Mouse (Mus musculus) layer of hippocampus, postnatal 36 days (tissue): Measurements from ENCODE around the gene Ago1. TPM values are rescaled to one million over a fixed set of nuclear protein-coding genes. Genes with fewer than 3 reads are reported as not detected.
A peak's percentile ranks its signal among the peaks of the same experiment; 100 is the strongest.

Experiments used
- DNase-seq, 2 experiments: peaks; one replicate each; pipeline ENCODE4 v3.0.0; 2022
- total RNA-seq, 2 experiments: library from RNA; stranded (reverse); gene quantifications; 2 replicates each; pipeline ENCODE4 v1.2.3; 2021

The Ago1 gene
- 10 to 100 TPM; 60.0 to 60.5 TPM for total RNA-seq

DNA sequence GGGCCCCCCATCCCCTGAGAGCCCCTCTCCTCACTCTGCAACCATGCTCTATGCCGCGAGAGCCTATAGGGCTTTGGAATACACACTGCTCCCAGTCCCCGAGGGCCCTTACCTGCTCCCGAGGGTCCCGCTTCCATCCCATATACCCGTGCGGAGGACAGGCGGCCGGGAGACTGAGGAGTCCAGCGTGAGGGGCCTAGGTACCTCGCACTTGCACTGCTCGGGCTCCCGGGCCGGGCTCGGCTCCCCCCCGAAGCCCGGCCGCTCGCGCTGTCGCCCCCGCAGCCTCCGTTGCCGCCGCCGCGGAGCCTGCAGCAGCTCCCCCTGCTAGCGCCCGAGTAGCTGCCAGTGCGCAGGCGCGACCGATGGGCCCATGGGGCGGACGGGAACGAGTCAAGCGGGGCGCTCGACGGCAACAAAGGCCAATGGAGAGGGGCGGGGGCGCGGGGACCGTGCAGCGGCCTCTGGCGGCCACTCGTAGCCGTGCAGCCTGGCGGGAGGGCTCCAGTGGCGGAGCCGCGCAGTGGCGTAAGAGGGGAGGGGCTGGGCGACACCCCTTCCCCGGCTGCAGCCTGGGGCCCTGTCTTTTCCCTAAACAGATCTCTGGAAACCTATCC, at the start of gene Ago1:
TSS of gene Ago1 (minus strand) at position 299 of the 617 bp plus-strand sequence.
- DNase-seq, result peak; percentile 96

DNA sequence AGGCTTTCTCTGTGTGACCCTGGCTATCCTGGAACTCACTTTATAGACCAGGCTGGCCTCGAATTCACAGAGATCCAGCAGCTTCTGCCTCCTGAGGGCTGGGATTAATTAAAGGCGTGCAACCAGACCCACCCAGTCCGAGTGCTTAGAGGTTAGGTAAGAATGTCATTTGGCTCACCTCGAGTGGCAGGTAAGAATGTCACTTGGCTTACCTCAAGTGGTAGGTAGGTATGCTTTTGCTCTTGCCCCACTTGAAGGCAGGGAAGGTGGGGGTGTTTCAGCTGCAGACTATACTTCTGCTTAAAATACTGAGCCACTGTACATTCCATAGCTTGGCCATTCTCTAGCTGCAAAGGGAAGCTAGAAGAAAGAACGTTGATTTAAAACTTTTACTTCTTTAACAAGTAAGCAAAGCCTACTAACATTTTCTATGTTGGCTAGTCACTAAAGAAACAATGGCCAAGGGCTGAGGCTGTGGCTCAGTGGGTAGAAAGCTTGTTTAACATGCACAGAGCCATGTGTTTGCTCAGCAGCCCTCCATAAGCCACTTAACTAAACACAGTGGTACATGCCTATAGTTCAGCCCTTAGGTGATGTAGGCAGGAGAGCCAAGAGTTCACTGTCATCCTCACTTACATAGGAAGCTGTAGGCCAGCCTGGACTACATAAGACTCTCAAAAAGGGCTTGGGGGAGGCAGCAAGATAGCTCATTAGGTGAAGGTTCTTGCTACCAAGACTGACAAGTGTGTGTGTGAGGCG, 44.1 kb upstream of the Ago1 start:
- DNase-seq, result no peak

GRCm38 (mm10) chr4:126511013-126511412, 42.6 kb upstream of the Ago1 start:
- DNase-seq, result no peak

GRCm38 (mm10) chr4:126509072-126509471, 40.7 kb upstream of the Ago1 start:
- DNase-seq, result no peak

DNA sequence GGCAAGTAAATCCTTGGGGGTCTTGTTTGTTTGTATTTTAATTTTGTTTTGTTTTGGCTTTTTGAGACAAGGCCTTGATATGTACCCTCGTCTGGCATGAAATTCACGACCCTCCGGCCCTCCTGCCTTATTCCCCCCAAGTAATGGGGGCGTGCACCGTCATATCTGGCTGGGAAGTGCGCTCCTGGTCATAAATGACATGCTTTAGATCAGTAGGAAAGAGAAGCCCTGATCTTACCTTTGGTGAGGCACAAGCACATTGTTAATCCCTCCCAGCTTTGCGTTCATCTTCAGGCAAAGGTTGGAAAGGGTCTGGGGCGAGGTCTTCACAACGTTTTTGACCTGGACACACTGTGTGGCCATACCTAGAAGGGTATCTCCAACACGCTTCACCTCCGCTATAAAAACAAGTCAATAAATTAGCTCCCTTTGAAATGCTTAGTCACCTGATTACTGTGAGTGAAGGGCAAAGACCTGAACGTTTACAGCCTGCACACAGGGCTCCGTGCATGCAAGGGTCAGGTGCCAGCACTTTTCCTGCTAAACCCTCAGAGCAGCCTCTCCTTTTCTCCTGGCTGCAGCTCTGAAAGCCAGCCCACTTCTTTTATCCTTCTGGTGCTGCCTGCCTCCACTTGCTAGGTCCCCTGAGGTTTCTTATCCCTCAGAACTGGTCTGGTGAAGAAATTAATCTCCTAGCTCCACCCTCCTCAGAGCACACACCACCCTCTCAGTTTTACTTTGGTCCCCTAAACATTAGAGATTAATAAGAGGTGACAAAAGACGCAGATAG, 39.9 kb upstream of the Ago1 start:
- DNase-seq, result no peak

DNA sequence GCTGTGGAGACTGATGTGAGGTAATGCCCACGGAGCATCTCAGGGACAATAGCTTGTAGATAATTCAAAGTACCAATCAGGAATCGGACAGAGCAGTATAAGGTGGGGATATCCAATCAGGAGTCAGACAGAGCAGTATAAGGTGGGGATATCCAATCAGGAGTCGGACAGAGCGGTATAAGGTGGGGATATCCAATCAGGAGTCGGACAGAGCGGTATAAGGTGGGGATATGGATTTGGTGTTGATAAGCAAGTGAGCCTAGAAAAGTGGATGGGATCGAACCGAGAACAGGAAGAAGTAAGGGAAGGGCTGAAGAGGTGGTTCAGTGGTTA, 34.6 kb upstream of the Ago1 start:
- no peak for DNase-seq

DNA sequence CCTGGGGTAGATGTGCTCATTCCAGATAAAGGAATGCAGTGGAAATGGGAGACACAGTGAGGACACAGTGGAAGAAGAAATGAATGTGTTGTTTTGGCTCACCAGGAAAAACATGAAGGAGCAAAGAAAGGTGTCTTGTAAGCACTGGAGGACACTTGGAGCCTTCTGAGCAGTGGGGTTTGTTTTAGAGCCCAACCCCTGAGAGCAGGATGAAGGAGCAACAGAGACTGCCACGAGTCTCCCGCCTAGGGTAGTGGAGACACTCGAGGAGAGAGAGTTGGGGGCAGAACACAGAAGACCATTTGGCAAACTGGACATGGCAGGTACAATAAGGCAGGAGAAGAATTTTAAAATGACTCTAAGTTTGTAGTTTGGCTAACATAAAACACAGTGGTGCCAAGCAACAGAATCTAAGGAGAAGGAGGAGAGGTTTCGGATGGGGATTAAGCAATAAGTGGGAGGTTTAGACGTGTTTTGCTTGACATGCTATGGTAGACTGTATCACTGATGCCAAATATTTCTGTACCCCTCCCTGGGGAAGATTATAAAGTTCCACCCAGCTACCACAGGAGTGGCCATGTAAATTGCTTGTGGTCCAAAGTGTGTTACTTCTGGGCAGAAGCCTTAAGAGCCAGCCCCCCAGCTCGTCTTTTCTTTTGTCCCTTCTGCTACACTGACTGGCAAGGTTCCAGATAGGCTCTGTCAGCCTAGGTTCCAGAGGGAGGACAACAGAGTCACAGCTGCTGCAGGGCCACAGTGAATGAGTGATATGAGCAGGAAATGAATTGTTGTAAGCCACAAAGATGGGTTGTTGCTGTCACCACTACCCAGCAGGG, 34.0 kb upstream of the Ago1 start:
- no peak for DNase-seq

DNA sequence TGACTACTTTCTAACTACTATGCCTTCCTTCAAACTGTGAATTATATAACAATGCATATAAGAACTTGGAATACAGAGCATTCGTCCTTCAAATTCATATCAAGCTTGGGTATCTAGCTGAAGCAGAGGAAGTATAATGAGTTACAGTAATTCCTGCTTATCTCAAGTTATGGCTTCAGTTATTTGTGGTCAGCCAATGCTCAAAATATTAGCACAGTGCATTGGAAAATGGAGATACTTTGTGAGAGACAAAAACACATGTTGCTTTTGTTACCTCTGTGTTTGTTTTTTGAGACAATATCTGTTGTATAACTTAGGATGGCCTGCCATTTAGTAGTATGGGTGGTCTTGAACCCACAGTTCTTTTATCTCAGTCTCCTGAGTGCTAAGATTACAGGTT, 30.2 kb upstream of the Ago1 start:
- DNase-seq, result no peak

- no peak for DNase-seq
Measured at GRCm38 (mm10) chr4:126496963-126497362, 28.6 kb upstream of the Ago1 start.

- DNase-seq, result no peak
Measured at GRCm38 (mm10) chr4:126495942-126496790, 27.8 kb upstream of the Ago1 start.

- DNase-seq, result no peak
Measured at GRCm38 (mm10) chr4:126495453-126495852, 27.1 kb upstream of the Ago1 start.

DNA sequence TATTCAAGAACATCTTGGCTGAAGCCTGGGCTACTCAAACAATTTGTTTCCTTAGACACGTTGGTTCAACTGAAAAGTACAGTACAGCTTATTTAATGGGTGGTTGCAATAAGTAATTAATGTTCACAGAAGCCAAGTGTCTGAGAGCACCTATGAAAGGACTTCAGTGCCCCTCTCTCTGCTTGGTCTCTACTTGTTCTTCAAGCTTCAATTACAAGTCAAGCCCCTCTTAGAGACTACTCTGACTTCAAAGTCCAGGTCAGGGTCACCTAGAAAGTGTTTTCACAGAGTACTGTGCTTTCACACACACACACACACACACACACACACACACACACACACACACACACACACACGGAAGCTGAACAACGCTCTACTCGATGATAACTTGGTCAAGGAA, 25.0 kb upstream of the Ago1 start:
- DNase-seq, result no peak

- DNase-seq, result no peak
Measured at GRCm38 (mm10) chr4:126491977-126492376, 23.6 kb upstream of the Ago1 start.

GRCm38 (mm10) chr4:126490726-126491125, 22.3 kb upstream of the Ago1 start:
- DNase-seq, result no peak

- DNase-seq, result no peak
Measured at GRCm38 (mm10) chr4:126489811-126490210, 21.4 kb upstream of the Ago1 start.

GRCm38 (mm10) chr4:126486217-126486616, 17.8 kb upstream of the Ago1 start:
- no peak for DNase-seq

- DNase-seq, result no peak
Measured at GRCm38 (mm10) chr4:126485065-126485464, 16.7 kb upstream of the Ago1 start.

- DNase-seq, result no peak
Measured at GRCm38 (mm10) chr4:126483874-126484273, 15.5 kb upstream of the Ago1 start.

- DNase-seq, result no peak
Measured at GRCm38 (mm10) chr4:126482951-126483350, 14.6 kb upstream of the Ago1 start.

DNA sequence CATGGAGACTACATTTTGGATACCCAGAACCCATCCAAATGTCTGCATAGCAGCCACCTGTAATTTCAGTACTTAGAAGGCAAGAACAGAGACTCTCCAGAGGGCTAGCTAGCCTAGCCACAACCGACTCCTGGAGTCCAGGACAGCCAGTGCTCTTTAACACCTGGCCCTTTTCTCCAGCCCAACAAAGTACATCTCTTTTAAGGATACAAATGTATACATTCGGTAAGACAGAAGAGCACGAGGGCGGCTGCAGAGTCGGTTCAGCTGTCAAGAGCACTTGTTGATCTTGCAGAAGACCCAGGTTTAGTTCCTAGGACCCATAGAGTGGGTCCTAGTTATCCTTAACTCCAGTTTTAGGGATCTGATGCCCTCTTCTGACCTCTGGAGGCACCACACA, 13.1 kb upstream of the Ago1 start:
- no peak for DNase-seq

- DNase-seq, result no peak
Measured at GRCm38 (mm10) chr4:126480288-126480687, 11.9 kb upstream of the Ago1 start.

DNA sequence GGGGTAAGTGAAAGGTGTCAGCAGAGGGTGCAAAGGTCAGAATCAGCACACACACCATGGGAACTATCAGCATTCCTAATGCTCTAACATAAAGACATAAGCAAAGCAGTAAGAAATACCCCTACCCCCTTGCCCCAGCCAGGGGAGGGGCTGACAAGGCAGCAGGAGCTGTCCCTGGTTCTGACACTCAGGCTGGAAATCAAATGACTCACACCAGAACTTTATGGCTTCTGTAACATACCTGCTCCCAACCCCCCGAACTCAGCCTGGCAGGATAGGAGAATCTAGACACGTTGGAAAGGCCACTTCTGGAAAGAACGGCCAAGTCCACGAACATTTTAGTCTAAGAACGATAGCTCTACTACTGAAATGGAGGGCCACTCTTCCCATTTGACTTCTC, 4.6 kb upstream of the Ago1 start:
- DNase-seq, result no peak
